Mouse (Mus musculus): ENCODE results near the gene Pcdh10. TPM values are rescaled to one million over a fixed set of nuclear protein-coding genes. Genes with fewer than 3 reads are reported as not detected.

Gene Pcdh10
- 0.01 and 0.08 TPM in 2 replicates for polyA plus RNA-seq (2012; rRNA removed)

DNA sequence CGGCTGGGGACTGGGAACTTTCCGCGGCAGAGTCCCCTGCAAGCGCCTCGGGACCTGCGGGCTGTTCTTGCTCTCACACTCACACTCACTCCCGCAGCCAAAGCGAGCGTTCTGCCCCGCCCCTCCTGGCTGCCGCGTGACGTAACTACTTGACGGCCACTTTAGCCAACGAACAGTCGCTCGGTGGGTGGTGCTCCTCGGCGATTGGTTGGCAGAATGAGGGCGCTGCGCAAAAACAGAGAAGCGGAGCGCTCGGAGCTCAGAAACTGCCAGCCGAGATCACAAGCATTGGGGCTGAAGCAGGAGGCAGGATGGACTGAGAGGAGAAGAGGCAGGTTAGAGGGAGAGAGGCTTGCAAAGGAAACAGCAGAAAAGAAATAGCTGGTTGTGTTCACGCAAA is at the start of gene Pcdh10:
Gene Pcdh10, plus strand, starts transcription at position 254 of the 400 bp plus-strand sequence.

Data from liver, embryonic 14 days (tissue).